In the genomic region with DNA sequence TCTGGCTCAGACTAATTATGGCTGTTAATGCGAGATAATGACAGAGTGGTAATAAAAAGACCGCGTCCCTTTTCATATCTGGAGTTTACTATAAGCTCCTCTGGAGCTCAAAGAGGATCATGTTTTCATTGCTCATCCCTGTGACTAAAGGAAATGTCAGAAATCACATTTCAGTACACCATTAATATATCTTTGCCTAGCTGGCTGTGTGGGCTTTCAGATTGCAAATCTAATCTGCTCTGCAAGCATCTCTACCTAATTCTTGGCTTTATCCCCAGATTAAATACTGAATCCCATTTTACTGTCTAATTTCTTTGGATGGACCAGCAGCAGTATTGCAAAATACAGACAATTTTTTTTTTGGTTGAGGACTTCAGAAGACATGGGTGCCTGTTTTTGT, we compare ENCODE assay signal across 28 mouse cellular contexts.
A peak's percentile ranks its signal among the peaks of the same experiment; 100 is the strongest.
DNase-seq lines count a peak whose midpoint lies in the region; ATAC-seq and TF ChIP-seq lines count a peak whose summit lies in the region.
"Had no signal": no experiment of that assay in that cellular context is flagged by ENCODE, and none has a peak within 500 bp of the region (broad histone marks: within the 10 kb centered on the region; RNA-seq: fewer than 3 reads in every experiment).

No protein-coding gene starts in this region.

- ATAC-seq in heart, embryonic 12.5 days (ENCODE audit: insufficient number of reproducible peaks, low FRiP score): no peak
- ATAC-seq: activated CD4-positive, CD25-positive, alpha-beta regulatory T cell, adult 4 months; CD4-positive, CD25-positive, alpha-beta regulatory T cell, adult 4 months; forebrain, embryonic 14.5 days; forebrain, embryonic 16.5 days; Patski had no signal

- WGBS in heart, embryonic 12.5 days: 83% methylated on average over 3 of the region's 3 CpGs

- no peaks in the 10 kb centered on the region for H3K27me3 ChIP-seq in heart, embryonic 12.5 days (replicated peaks)
- H3K27me3 ChIP-seq: CH12.LX; embryonic facial prominence, embryonic 13.5 days; embryonic facial prominence, embryonic 15.5 days; forebrain, embryonic 12.5 days had no signal

- DNase-seq in heart, adult 11 months: peak; percentile 30
- peak; percentile 54 for DNase-seq in layer of hippocampus, adult 9-11 months
- no peak for DNase-seq in layer of hippocampus, adult 8-10 months (ENCODE audit: low spot score in 2 of 2)
- peak; percentile 32 for DNase-seq in brain, embryonic 14.5 days (ENCODE audit: low read depth)
- DNase-seq: adrenal gland, adult 8-10 months; adrenal gland, postnatal 14 days; adrenal gland, postnatal 36 days; B cell, adult 2 months; cerebellum, adult 11 months; cerebellum, adult 18-20 months; cerebellum, adult 8-10 months; cerebellum, adult 9-11 months; cerebellum, postnatal 14 days; cerebellum, postnatal 36 days; embryo, embryonic 11 days had no signal

- H3K4me2 ChIP-seq in heart, embryonic 12.5 days: no peak overlapping the region
- H3K4me2 ChIP-seq: embryonic facial prominence, embryonic 13.5 days; embryonic facial prominence, embryonic 15.5 days; forebrain, embryonic 12.5 days had no signal

- H3K27ac ChIP-seq in heart, embryonic 12.5 days (ENCODE audit: poor library complexity, severe bottlenecking): no peak overlapping the region
- H3K27ac ChIP-seq: embryonic facial prominence, embryonic 13.5 days; embryonic facial prominence, embryonic 15.5 days; forebrain, embryonic 10.5 days; forebrain, embryonic 12.5 days had no signal

- no peak overlapping the region for H3K4me3 ChIP-seq in heart, embryonic 12.5 days
- H3K4me3 ChIP-seq: embryonic facial prominence, embryonic 13.5 days; embryonic facial prominence, embryonic 15.5 days; erythroblast, embryonic 14.5 days; forebrain, embryonic 10.5 days; forebrain, embryonic 12.5 days had no signal

- no peak for TF ChIP-seq POLR2A in brain, embryonic 14.5 days (IDR thresholded peaks at IDR 0.05; ENCODE audit: borderline replicate concordance, extremely low read depth, insufficient read depth, insufficient read length, poor library complexity, severe bottlenecking)

- no peaks in the 10 kb centered on the region for H3K9me3 ChIP-seq in heart, embryonic 12.5 days (replicated peaks)
- H3K9me3 ChIP-seq: embryonic facial prominence, embryonic 15.5 days; forebrain, embryonic 10.5 days; forebrain, embryonic 12.5 days had no signal

- H3K36me3 ChIP-seq in heart, embryonic 12.5 days: no peaks in the 10 kb centered on the region
- H3K36me3 ChIP-seq: embryonic facial prominence, embryonic 13.5 days; embryonic facial prominence, embryonic 15.5 days; forebrain, embryonic 10.5 days; forebrain, embryonic 12.5 days; G1E had no signal

- H3K9ac ChIP-seq in heart, embryonic 12.5 days: no peak overlapping the region
- H3K9ac ChIP-seq: embryonic facial prominence, embryonic 13.5 days; embryonic facial prominence, embryonic 15.5 days; forebrain, embryonic 12.5 days had no signal

- H3K4me1 ChIP-seq in heart, embryonic 12.5 days (replicated peaks): no peaks in the 10 kb centered on the region
- H3K4me1 ChIP-seq: embryonic facial prominence, embryonic 15.5 days; forebrain, embryonic 10.5 days; forebrain, embryonic 12.5 days had no signal

- TF ChIP-seq CTCF in brain, embryonic 14.5 days (IDR thresholded peaks at IDR 0.05; ENCODE audit: borderline replicate concordance, extremely low read depth, insufficient read depth, insufficient read length): no peak

Comparison
In these comparisons a context has a peak if more than half of its experiments do, and no peak if none do; other contexts are left out.
1. DNase-seq: peak in heart, adult 11 months (single experiment), layer of hippocampus, adult 9-11 months (single experiment) and brain, embryonic 14.5 days (single experiment); none in layer of hippocampus, adult 8-10 months (0 of 2).